8 mouse cellular contexts compared by ENCODE assay signal in the genomic region with DNA sequence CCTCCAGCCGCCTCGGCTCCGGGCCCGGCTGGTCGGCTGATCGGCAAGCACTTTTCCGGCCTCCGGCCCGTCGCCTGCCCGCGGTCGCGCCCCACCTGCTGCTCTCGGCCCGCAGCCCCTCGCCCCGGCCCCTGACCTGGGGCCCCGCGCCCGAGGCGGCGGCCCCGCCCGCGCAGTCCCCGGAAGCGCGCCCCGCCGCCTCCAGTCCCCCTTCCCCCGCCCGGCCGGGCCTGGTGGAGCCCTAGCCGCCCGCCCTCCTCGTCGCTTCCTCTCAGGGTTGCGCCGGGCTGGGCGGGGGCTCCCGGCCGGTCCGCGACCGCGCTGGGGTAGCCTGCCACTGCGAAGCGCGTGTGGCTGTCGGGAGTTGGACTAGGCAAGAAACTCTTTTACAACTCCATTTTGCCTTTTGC. TPM values are rescaled to one million over a fixed set of nuclear protein-coding genes. Genes with fewer than 3 reads are reported as not detected.
DNase-seq lines count a peak whose midpoint lies in the region; ATAC-seq and TF ChIP-seq lines count a peak whose summit lies in the region.

No protein-coding gene starts in this region.

- peak overlapping the region; percentile 86 for H3K4me2 ChIP-seq in embryonic facial prominence, embryonic 14.5 days (ENCODE audit: low read depth, low read length)
- H3K4me2 ChIP-seq in heart, embryonic 16.5 days (ENCODE audit: low read depth, low read length) = peak overlapping the region; percentile 55

- peaks cover 15% of the 10 kb centered on the region for H3K36me3 ChIP-seq in embryonic facial prominence, embryonic 14.5 days (ENCODE audit: control insufficient read depth, insufficient read depth, low read length)
- peaks cover 14% of the 10 kb centered on the region for H3K36me3 ChIP-seq in heart, embryonic 16.5 days (ENCODE audit: control insufficient read depth, insufficient read depth)
- H3K36me3 ChIP-seq in small intestine, adult 2 months (ENCODE audit: control insufficient read depth, insufficient read depth, low read length) = peaks cover 17% of the 10 kb centered on the region

- H3K9me3 ChIP-seq in embryonic facial prominence, embryonic 14.5 days (ENCODE audit: control insufficient read depth, low read length) = no peaks in the 10 kb centered on the region
- no peaks in the 10 kb centered on the region for H3K9me3 ChIP-seq in heart, embryonic 16.5 days (replicated peaks; ENCODE audit: control insufficient read depth, low read length)

- no peak for TF ChIP-seq POLR2A in small intestine, adult 2 months (IDR thresholded peaks at IDR 0.05; ENCODE audit: low read depth, low read length)

- WGBS in embryonic facial prominence, embryonic 14.5 days = under 1% methylated on average over 23 of the region's 51 CpGs
- under 1% methylated on average over 50 of the region's 51 CpGs for WGBS in heart, embryonic 16.5 days
- under 1% methylated on average over 51 of the region's 51 CpGs for WGBS in small intestine, adult 2 months

- DNase-seq in WW6 (ENCODE audit: low read depth, low spot score) = peak; percentile 33
- DNase-seq in embryonic facial prominence, embryonic 14.5 days (ENCODE audit: low spot score) = peak; percentile 91
- DNase-seq in kidney, postnatal 4 days = peak; percentile 86 to 92
- no peak for DNase-seq in frontal cortex, postnatal 10 days (ENCODE audit: low spot score in 2 of 2)

- H3K9ac ChIP-seq in embryonic facial prominence, embryonic 14.5 days (ENCODE audit: low read depth, low read length) = peak overlapping the region; percentile 99
- peak overlapping the region; percentile 99 for H3K9ac ChIP-seq in heart, embryonic 16.5 days (ENCODE audit: low read length)

- TF ChIP-seq CTCF in small intestine, adult 2 months (IDR thresholded peaks at IDR 0.05; ENCODE audit: extremely low read depth, insufficient read length, insufficient replicate concordance, low read depth, low read length) = no peak

- H3K4me1 ChIP-seq in embryonic facial prominence, embryonic 14.5 days (ENCODE audit: control insufficient read depth, insufficient read depth, low read length) = peaks cover 32% of the 10 kb centered on the region
- H3K4me1 ChIP-seq in heart, embryonic 16.5 days (ENCODE audit: control insufficient read depth, insufficient read depth, low read length) = peaks cover 42% of the 10 kb centered on the region
- H3K4me1 ChIP-seq in small intestine, adult 2 months (ENCODE audit: control insufficient read depth, insufficient read depth, insufficient read length, low read length) = peaks cover 7% of the 10 kb centered on the region; the same call in 1 of the 2 replicates

- H3K27ac ChIP-seq in embryonic facial prominence, embryonic 14.5 days (replicated peaks; ENCODE audit: low read depth, low read length) = peak overlapping the region; percentile 100
- H3K27ac ChIP-seq in heart, embryonic 16.5 days (ENCODE audit: low read length) = peak overlapping the region; percentile 100
- peak overlapping the region; percentile 99 for H3K27ac ChIP-seq in small intestine, adult 2 months (ENCODE audit: insufficient read depth, low read depth, low read length)

- H3K4me3 ChIP-seq in embryonic facial prominence, embryonic 14.5 days (ENCODE audit: low read depth, low read length) = peak overlapping the region; percentile 95
- H3K4me3 ChIP-seq in heart, embryonic 16.5 days (ENCODE audit: low read length) = peak overlapping the region; percentile 91
- peak overlapping the region; percentile 93 for H3K4me3 ChIP-seq in small intestine, adult 2 months (ENCODE audit: low read depth, low read length)

- peak; percentile 57 for ATAC-seq in CD4-positive, CD25-positive, alpha-beta regulatory T cell, adult 4 months
- peak; percentile 79 for ATAC-seq in embryonic facial prominence, embryonic 14.5 days (ENCODE audit: low read depth)
- peak; percentile 84 for ATAC-seq in heart, embryonic 16.5 days (replicated peaks; ENCODE audit: extremely low read depth, insufficient read depth, low FRiP score)
- peak; percentile 45 for ATAC-seq in megakaryocyte-erythroid progenitor cell, adult 5-6 weeks (replicated peaks; ENCODE audit: low FRiP score, low TSS enrichment, poor library complexity, severe bottlenecking)

- H3K27me3 ChIP-seq in embryonic facial prominence, embryonic 14.5 days (replicated peaks; ENCODE audit: control insufficient read depth, insufficient read depth, low read length) = no peaks in the 10 kb centered on the region
- H3K27me3 ChIP-seq in heart, embryonic 16.5 days (ENCODE audit: control insufficient read depth, insufficient read depth, low read length) = no peaks in the 10 kb centered on the region
- no peaks in the 10 kb centered on the region for H3K27me3 ChIP-seq in small intestine, adult 2 months (ENCODE audit: control insufficient read depth, insufficient read depth, low read length)

RNA-seq across cellular contexts. Expression of a gene that starts 0.6 kb away (rescaled TPM):
- polyA plus RNA-seq in CD4-positive, CD25-positive, alpha-beta regulatory T cell, adult 4 months (2017; shearing (Covaris generic)) = 10 to 100 TPM; 14.8 to 22.7 TPM
- polyA plus RNA-seq in embryonic facial prominence, embryonic 14.5 days (2014; fragmentation: Nextera tagmentation; extraction: Ambion mirVana) = 38.2 and 47.8 TPM in 2 replicates
- 32.5 and 34.2 TPM in 2 replicates for polyA plus RNA-seq in heart, embryonic 16.5 days (2015; fragmentation: Nextera tagmentation; extraction: Ambion mirVana)
- total RNA-seq in megakaryocyte-erythroid progenitor cell, adult 5-6 weeks (2014; fragmentation: Nextera tagmentation) = 2.8 and 8.2 TPM in 2 replicates
- 1.4 and 4.3 TPM in 2 replicates for total RNA-seq in megakaryocyte-erythroid progenitor cell, adult 5-6 weeks (2017)
- polyA plus RNA-seq in small intestine, adult 2 months (2012; rRNA removed) = 19.0 and 36.7 TPM in 2 replicates

RNA-seq across cellular contexts. Expression of a gene that starts 0.6 kb away (rescaled TPM):
- polyA plus RNA-seq in CD4-positive, CD25-positive, alpha-beta regulatory T cell, adult 4 months (2017; shearing (Covaris generic)) = 100 to 1,000 TPM; 319 to 423 TPM
- 326 and 351 TPM in 2 replicates for polyA plus RNA-seq in embryonic facial prominence, embryonic 14.5 days (2014; fragmentation: Nextera tagmentation; extraction: Ambion mirVana)
- polyA plus RNA-seq in heart, embryonic 16.5 days (2015; fragmentation: Nextera tagmentation; extraction: Ambion mirVana) = 372 and 444 TPM in 2 replicates
- total RNA-seq in megakaryocyte-erythroid progenitor cell, adult 5-6 weeks (2014; fragmentation: Nextera tagmentation) = 148 and 275 TPM in 2 replicates
- total RNA-seq in megakaryocyte-erythroid progenitor cell, adult 5-6 weeks (2017) = 249 and 303 TPM in 2 replicates
- 30.5 and 70.2 TPM in 2 replicates for polyA plus RNA-seq in small intestine, adult 2 months (2012; rRNA removed)

RNA-seq across cellular contexts. Expression of a gene that starts 9.9 kb away (rescaled TPM):
- 1 to 10 TPM; 1.4 to 2.0 TPM for polyA plus RNA-seq in CD4-positive, CD25-positive, alpha-beta regulatory T cell, adult 4 months (2017; shearing (Covaris generic))
- polyA plus RNA-seq in embryonic facial prominence, embryonic 14.5 days (2014; fragmentation: Nextera tagmentation; extraction: Ambion mirVana) = 6.1 and 6.2 TPM in 2 replicates
- 8.1 and 8.7 TPM in 2 replicates for polyA plus RNA-seq in heart, embryonic 16.5 days (2015; fragmentation: Nextera tagmentation; extraction: Ambion mirVana)
- 0.28 TPM in 1 of 2 replicates, not detected in the other for total RNA-seq in megakaryocyte-erythroid progenitor cell, adult 5-6 weeks (2014; fragmentation: Nextera tagmentation)
- 0.23 TPM in 1 of 2 replicates, not detected in the other for total RNA-seq in megakaryocyte-erythroid progenitor cell, adult 5-6 weeks (2017)
- polyA plus RNA-seq in small intestine, adult 2 months (2012; rRNA removed) = 1.4 and 1.9 TPM in 2 replicates

RNA-seq across cellular contexts. Expression of a gene that starts 16.3 kb away (rescaled TPM):
- 1 to 10 TPM; 2.6 to 6.1 TPM for polyA plus RNA-seq in CD4-positive, CD25-positive, alpha-beta regulatory T cell, adult 4 months (2017; shearing (Covaris generic))
- 38.6 and 38.9 TPM in 2 replicates for polyA plus RNA-seq in embryonic facial prominence, embryonic 14.5 days (2014; fragmentation: Nextera tagmentation; extraction: Ambion mirVana)
- 23.7 and 26.9 TPM in 2 replicates for polyA plus RNA-seq in heart, embryonic 16.5 days (2015; fragmentation: Nextera tagmentation; extraction: Ambion mirVana)
- total RNA-seq in megakaryocyte-erythroid progenitor cell, adult 5-6 weeks (2014; fragmentation: Nextera tagmentation) = 3.1 and 5.0 TPM in 2 replicates
- 1.4 TPM in 1 of 2 replicates, not detected in the other for total RNA-seq in megakaryocyte-erythroid progenitor cell, adult 5-6 weeks (2017)
- 2.9 and 3.9 TPM in 2 replicates for polyA plus RNA-seq in small intestine, adult 2 months (2012; rRNA removed)

RNA-seq across cellular contexts. Expression of a gene that starts 32.1 kb away (rescaled TPM):
- polyA plus RNA-seq in CD4-positive, CD25-positive, alpha-beta regulatory T cell, adult 4 months (2017; shearing (Covaris generic)) = 100 to 1,000 TPM; 464 to 565 TPM
- 671 and 689 TPM in 2 replicates for polyA plus RNA-seq in embryonic facial prominence, embryonic 14.5 days (2014; fragmentation: Nextera tagmentation; extraction: Ambion mirVana)
- 647 and 680 TPM in 2 replicates for polyA plus RNA-seq in heart, embryonic 16.5 days (2015; fragmentation: Nextera tagmentation; extraction: Ambion mirVana)
- 1,807 and 1,840 TPM in 2 replicates for total RNA-seq in megakaryocyte-erythroid progenitor cell, adult 5-6 weeks (2014; fragmentation: Nextera tagmentation)
- total RNA-seq in megakaryocyte-erythroid progenitor cell, adult 5-6 weeks (2017) = 887 and 925 TPM in 2 replicates
- polyA plus RNA-seq in small intestine, adult 2 months (2012; rRNA removed) = 1,021 and 1,249 TPM in 2 replicates

Comparison
In these comparisons a context has a peak if more than half of its experiments do, and no peak if none do; other contexts are left out.
1. DNase-seq: peak in WW6 (single experiment), embryonic facial prominence, embryonic 14.5 days (single experiment) and kidney, postnatal 4 days (2 of 2); none in frontal cortex, postnatal 10 days (0 of 2).
2. Peak in every context shown above with its lines, with median percentiles within 50 percentile points of each other: ATAC-seq, H3K27ac ChIP-seq and H3K4me3 ChIP-seq.